Mouse (Mus musculus) testis, adult 2 months (tissue): ENCODE measurements around the gene Lmf1.

Experiments used
- CTCF ChIP-seq: fragments of 200-500 bp; IDR thresholded peaks from 2 replicates; pipeline ENCODE4 v1.5.1; 2012; ENCODE audit warnings: low read depth, mild to moderate bottlenecking, inconsistent platforms, low read length, moderate library complexity; ENCODE audit not compliant: control insufficient read depth, insufficient read depth, insufficient replicate concordance
- POLR2A ChIP-seq: fragments of 200-500 bp; IDR thresholded peaks from 2 replicates; pipeline ENCODE4 v1.6.1; 2012; ENCODE audit warnings: low read depth, mild to moderate bottlenecking, inconsistent platforms, low read length, moderate library complexity; ENCODE audit not compliant: control insufficient read depth

- TF ChIP-seq CTCF (no peak), POLR2A (no peak)
These were observed 48.4 kb upstream of the Lmf1 start for GRCm38 (mm10) chr17:25530357-25531022.
